Mouse (Mus musculus) c-Kit-positive CD71-positive TER-119-negative erythroid progenitor cells, embryonic 14.5 days (primary cell): ENCODE measurements around the gene Tmem136.

Source experiments
- DNase-seq: peaks from one replicate; pipeline ENCODE4 v3.0.0-alpha.2; 2013; ENCODE audit warnings: low read depth

The Tmem136 gene

DNA sequence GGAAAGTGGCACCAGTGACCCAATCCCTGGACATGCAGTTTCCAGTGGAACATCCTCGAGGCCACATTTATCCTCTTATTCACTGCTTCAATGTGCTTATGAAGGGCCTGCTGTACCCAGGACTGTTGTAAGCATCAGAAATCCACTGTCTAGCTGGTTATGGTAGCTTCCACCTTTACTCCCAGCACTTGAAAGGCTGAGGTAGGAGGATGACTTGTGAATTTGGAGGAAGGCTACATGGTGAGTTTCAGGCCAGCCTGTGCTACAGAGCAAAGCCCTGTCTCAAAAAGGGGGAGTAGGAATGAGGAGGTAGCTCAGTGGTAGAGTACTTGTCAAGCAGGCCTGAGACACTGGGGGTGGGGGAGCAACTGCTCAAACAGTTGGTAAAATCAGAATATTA, 8.3 kb downstream of the Tmem136 start:
- no peak for DNase-seq

DNA sequence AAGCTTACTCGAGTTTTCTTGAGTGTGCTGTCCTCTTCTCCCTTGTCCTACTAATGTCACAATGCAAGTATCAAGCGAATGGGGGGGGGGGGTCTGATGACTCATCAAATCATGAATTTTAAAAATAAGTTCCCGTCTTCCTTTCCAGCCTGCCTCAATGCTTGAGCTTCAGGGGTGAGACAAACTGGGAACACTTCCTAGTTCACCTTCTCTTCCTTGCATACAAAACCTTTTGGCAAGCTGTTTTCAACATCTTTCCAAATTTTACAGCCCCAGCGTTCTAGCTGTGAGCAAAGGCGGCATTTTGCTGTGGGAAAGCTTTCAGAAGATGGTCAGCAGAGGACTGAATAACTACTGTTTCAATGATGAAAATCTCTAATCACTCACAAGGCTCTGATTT, 8.8 kb downstream of the Tmem136 start:
- no peak for DNase-seq

DNA sequence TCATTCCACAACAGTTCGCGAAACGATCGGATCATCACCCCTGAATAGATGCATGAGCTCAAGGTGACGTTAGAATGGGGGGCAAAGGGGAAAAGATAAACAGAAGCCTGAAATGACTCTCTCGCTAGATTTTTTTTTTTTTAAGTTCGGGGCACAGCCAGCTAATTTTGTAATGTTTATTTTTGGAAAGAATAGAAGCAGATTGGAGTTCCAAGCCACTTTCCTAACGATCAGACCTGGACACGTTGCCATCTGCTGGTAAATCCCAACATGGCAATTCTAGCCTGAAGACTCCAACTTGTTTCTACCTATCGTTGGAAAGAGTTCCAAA, 9.2 kb downstream of the Tmem136 start, which contains the start of gene Arhgef12:
Gene Arhgef12 (minus strand): TSS at position 53 of the 331 bp plus-strand sequence.
- DNase-seq, result no peak

DNA sequence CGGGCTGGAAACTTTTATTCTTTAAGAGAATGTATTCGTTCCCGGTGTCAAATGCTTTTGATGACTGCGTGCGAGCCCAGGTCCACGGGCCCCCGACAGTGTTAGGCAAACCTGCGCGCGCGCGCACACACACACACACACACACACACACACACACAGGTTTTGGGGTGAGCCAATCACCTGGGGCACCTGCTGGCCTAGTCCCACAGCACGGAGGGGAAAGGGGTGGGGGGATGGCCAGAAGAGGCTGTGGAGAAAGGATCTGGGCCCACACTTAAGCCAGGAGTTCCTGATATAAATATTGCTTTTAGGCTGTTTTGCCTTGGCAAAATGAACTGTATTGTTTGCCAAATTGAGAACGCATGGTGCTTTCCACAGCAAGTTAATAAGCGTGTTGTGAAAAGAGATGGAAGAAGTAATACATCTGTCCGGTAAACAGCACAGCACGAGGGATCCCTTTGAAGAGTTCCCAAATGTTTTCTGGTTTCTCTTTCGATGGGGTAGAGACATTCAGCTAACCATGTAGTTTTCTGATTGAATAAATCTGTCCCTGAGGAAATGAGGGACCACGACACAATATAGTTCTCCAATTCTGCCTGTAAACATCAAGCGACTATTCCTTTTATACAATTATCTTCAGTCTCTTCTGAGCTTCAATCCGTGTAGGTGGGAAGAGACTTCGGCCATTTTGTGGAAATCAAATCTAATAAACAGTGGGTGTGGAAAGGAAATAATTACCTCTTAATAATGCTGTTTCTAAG, 9.8 kb downstream of the Tmem136 start:
- DNase-seq, result no peak

DNA sequence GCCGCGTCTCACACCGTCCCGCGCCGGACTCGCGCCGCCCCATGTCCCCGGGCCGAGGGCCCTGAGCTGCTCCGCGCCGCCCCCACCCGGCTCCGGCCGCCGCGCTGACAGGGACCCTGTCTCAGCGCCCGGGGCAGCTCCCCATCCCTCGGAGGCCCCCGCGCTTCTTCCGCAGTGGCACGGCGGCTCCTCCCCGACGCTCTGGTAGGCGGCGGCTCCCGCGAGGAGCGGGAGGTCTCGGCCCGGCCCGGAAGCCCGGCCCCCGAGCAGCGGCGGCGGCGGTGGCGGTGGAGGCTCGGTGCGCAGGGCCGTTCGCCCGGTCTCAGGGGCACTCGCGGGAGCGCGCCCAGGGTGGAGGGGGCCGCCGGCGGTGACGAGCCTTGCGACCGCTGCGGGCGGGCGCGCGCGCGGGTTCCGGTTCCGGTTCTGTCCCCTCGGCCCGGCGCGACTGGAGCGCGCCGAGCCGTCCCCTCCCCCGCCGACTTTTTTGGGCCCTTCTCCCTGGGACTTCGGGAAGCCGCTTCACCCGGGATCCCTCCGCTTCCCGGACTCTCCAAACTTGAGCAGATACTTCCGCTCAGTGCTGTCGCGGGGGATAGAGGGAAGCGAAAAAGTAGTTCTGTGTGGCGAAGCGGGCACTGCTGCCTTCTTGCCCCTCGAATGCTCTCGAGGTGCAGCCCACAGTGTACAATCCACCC, 10.6 kb downstream of the Tmem136 start:
- no peak for DNase-seq

DNA sequence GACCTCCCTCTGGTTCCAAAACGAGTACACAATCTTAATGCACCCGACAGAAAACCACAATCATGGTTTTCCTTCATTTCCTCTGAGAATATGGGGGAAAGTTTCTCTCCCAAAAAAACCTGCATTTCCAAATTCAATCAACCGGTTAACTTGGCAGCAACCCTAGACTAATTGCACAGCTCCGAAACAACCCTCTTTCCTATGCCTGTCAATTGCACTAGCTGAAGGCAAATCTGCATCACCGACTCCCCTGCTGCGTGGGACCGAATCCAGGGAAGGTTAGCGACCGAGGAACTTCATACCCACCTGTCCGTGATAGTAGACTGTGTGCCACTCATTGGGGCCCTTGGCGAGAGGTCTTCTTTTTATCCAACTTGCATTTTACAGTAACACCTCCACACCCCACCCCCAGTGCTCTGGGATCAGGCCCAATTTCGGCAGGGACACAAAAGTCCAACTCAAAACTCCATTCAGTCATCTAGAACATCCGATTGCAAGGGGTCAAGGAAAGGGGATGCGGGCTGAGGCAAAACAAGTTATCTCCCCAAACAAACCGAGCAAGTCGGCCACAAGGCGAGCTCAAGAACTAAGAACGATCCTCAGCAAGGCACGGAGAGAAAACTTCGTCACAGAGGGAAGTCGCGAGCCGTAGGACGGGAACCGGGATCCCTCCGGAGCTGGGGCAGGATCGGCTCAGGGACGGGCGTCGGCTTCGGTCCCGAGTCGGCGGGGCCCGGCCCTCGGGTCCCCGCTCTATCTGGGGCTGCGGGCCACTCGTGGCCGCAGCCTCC, 11.3 kb downstream of the Tmem136 start:
- DNase-seq, result no peak

DNA sequence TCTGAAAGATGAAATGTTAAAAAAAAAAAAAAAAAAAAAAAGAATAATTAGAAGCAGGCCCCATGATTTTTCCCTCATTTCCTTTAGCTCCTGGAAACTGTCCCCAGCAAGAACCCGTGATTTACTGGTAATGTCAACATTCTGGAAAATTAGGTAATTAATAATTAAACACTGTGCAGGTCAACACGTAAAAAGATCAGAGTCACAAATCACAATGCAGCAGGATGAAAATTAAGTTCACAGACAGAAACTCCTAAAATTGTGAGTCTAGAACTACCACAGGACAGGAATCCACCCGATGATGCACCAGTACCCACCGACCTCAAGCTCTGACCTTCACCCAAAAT, 11.9 kb downstream of the Tmem136 start:
- no peak for DNase-seq

DNA sequence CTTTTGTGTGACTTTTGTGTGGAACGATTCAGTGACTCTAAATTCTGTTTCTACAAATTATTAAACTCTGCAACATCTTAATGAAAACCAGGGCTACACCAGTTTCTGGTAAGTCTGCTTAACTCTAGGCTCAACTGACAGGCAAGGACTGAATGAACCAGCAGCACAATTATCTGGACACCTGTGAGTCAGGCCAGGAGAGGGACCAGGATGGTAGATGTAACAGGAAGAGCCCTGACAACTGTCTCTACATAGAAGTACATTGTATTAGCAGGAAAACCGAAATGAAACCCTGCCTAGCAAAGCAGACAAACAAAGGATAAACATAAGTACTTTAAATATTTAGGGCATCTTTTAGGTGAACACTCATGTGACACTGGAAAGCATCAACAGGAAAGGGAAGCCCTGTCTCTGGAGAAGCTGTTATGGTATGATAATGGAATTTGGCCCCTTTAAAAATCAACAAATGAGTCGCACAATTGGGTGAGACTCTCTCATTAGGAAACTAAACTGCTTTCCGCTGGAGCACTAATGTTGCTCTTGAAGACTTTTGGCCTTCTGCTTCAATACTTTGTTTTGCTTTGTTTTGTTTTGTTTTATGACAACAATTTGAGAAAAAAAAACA, 12.6 kb downstream of the Tmem136 start:
- no peak for DNase-seq

DNA sequence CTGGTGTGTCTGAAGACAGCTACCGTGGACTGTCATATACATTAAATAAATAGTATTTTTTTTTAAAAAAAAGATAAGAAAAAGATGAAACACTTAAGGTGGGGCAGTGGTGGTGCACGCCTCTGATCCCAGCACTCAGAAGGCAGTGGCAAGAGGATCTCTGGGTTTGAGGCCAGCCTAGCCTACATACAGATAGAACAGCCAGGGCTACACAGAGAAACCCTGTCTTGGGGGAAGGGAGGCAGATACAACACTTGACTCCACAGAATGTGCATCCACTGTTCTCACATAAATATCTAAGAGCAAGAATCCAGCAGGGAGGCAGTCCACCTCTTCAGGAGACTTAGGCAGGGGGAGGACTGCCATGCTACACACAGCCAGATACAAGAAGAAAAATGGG, 13.4 kb downstream of the Tmem136 start:
- no peak for DNase-seq

DNA sequence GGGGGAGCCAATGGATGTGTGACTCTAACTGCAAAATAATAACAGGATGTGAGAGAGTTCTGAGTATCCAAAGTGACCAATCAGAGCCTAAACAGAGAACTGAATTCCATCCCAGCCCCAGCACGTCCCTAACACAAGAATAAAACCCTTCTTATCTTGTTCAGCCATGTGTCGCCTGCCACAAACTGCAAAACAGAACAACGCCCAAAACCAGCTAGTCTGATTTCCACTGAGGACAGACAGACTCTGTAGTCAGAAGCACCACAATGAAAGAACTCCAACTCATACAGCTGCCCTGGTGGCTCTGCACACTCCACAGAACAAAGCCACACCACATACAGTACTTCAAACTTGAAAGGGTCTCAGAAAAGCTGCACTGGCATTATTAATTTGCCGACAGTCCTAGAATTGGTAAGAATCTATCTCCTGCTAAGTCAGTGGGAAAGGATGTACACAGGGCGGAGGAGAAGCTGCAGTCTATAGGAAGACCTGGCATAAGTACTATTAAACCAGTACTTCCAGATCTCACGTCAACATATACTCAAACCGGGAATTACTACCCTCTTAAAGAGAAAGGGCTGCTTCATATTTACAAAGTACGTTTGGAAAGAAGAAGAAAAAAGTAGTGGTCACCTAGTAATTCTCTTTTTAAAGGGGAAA, 14.3 kb downstream of the Tmem136 start:
- DNase-seq, result peak; percentile 81

DNA sequence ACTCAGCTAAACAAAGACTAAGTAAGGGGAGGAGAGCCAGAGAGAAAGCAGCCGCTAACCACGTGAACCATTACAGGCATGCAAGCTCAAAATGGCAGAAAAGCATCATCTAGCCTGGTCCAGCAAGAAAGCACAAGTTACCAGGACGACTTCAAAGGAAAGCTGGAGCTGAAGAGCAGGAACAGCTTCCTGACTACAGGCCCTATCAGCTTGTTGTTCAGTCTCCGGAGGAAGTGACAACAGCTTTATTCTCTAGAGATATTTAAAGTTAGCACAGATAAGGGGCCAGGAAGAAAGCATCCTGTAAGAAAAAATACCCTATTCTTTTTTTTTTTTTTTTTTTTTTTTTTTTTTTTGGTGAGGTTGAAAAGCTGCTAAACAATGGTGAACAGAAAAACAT, 17.4 kb downstream of the Tmem136 start:
- no peak for DNase-seq

DNA sequence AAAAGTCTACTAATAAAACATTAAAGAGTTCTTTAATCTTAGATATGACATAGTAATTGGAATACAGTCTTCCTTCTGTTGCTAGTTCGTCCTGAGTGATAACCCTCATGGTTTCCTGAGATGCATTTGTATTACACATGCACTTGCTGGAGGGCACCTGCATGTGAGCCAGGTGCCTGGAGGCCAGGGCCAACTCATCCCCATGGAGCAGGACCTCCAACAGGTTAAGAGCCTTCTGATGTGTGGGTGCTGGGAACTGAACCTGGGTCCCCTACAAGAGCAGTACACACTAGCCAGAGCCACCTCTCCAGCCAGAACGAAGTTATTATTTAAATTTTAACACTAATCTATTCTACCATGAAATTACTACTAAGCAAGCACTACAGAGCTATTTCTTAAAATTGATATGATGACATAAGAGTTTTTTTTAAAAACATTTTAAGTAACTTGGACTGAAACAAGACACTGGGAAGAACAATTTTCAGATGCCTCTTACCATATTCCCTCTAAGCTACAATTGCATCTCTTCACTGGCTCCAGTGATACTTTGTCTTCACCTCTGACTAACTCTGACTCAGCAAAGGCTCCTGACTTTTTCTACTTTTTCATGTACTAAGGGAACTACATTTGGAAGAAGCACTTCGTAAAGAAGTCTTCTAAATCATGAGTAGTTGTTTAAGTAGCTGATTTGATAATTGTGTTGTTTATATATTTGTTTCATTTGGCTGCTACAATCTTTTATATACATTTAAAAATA, 18.4 kb downstream of the Tmem136 start:
- DNase-seq, result no peak

DNA sequence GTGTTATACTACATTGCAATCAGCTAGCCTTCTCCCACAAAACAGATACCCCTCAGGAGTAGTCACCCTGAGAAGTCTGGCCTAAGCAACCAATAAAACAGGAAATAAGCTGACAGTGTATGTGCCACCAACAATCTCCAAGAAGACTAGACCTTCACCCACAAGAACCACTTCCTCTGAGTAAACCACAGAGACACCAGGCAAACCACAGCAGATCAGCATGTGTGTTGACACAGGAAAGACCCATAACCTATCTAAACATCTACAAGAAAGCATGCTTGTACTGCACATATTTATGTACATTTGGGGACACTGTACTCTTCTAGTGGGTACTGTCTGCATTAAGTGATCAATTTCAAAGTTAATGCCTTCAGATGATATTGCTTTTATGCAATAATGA, 20.0 kb downstream of the Tmem136 start:
- no peak for DNase-seq

DNA sequence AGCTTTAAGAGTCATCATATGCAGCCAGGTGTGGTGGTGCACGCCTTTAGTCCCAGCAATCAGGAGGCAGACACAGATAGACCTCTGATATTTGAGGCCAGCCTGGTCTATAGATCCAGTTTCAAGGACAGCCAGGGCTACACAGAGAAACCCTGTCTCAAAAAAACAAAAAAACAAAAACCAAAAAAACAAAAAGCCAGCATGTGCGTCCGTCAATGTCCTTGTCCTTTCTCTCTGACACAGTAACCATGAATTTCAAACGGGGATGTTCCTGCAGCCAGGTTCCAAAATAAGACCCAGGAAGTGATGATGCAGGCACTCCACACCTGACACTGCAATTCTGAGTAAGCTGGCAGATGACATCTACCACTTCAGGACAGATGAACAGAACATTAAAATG, 21.5 kb downstream of the Tmem136 start:
- no peak for DNase-seq

DNA sequence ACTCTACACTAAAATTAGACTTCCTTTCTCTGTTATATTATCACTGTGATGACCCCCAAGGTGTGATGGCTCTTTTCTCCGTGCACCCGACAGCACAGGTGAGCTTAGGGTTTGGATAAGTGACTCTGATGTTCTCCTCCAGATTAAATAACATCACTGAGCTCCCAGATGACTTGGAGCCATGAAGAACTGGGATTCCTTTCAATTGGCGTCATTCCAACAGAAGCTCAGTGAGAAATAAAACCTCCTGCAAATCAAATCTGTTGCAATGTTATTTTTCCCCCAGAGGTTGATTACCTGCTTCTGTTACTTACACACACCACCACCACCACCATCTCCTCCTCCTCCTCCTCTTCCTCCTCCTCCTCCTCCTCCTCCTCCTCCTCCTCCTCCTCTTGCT, 22.6 kb downstream of the Tmem136 start:
- DNase-seq, result no peak

DNA sequence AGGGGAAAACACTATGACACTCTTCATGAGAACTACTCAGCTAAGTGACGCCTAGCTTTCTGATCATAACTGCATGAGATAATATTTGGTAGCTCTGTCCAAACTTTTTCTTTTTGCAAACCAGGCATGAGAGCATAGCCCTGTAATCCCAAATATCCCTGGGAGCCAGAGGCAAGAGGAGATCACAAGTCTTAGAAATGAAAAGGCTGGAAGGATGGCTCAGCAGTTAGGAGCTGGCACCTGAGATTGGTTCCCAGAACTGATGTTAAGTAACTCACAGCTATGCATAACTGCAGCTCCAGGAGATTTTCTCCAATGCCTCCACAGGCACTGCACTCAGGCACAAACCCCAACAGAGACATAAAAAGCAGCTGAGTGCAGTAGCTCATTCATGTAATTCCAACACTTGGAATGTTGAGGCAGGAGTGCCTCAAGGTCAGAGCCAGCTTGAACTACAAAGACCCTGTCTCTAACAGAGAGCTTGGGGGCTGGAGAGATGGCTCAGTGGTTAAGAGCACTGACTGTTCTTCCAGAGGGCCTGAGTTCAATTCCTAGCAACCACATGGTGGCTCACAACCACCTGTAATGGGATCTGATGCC, 30.6 kb downstream of the Tmem136 start:
- no peak for DNase-seq

DNA sequence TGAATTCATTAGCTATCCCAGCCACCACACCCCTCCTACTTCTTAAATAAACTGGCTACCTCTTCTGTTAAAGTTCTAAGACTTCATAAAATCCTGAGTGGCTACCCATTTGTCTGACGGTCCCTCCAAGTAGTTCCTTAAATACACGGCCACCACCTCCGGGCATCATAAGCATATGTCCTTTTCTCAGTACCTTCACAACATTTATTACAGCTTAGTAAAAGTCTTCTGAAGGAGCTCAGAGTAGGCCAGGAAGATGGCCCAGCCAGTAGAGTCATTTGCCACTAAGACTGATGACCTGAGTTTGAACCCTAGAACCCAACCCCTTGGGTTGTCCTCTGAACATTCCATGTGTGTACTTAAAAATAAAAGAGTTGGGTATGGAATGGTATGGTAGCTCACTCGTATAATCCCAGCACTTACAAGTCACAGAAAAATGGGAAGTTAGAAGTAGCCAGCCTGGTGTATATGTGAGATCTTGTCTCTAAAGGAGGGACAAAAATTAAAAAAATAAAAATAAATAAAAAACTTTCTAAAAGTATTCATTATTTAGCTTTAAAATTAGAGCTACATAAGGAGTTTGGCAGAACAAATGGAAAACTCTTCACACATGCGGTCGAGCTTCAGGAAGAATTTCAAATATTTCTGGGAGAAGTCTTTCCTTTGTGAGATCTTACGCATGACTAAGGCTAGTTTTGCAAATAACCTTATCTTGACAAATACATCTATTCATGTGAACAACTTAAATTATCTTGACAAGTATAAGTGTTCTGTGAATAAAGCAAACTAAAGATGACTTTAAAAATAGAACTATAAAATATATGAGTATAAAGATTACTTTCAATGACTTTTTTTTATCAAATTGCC, 31.6 kb downstream of the Tmem136 start:
- DNase-seq, result no peak

DNA sequence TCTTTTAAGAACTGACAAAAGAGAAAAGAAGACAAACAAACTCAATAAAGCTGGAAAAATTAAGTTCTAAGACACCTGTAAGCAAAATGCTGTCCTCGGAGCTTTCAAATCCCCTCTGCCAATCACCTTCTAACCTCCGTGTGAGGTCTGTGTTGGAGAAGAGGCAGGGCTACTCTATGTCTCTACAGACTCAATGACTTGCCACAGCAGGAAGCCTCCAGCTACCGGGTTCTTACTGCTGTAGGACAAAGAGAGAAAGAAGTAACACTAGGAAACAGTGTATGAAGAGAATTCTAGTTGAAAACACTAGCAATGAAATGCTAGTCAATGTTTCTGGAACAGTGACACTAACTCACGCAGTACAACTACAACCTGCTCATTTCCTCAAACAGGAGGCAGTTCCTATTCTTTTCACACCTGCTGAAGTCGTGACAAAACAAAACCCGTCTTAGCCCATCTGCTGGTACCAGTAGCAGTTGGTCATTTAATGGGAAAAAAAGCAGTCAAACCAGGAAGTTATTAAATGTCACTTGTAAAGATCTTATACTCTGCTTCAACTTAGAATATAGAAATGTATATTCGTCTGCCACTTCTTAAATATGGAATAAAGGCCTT, 32.8 kb downstream of the Tmem136 start:
- DNase-seq, result no peak

DNA sequence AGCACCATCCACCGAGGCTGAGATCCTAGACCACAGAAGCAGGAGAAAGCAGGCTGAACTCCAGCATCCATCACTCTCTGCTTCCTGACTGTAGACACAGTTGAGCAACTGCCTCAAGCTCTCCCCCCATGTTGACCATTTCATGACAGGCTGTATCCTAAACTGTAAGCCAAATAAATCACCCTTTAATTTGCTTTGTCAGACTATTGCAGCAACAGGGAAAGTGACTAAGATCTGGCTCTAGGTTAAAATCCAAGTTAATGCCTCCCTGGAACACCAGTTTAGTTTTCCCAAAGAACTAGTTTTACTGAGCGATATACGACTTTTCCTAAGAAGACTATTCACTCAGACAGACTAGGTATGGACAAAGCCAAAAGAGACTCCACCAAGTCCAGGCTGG, 37.7 kb downstream of the Tmem136 start:
- no peak for DNase-seq

DNA sequence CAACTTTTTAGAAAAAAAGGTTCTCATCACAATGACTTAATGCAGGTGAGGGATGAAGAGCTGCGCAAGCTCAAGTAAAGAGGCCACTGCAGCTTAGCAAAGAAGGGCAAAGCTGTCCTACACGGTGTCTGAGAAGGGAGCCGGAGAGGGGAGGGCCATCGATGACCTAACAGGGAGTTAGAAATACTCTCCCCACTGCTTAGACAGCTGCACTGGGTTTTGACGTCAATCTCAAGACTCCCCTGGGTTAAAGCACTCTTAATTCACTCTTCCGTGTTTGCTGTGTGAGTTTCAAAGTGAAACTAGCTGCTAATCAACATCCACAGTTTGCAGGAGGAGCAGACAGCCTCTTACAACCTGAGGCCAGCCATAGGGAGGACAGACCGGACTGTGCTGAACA, 40.2 kb downstream of the Tmem136 start:
- DNase-seq, result no peak
